Mouse (Mus musculus) MEL (cell line): ENCODE measurements around the gene Camkk2. TPM values are rescaled to one million over a fixed set of nuclear protein-coding genes. Genes with fewer than 3 reads are reported as not detected.

Source experiments
- DNase-seq: peaks from one replicate; pipeline ENCODE4 v3.0.0; 2011; ENCODE audit warnings: low read depth, low spot score
- H3K27ac ChIP-seq: 2 replicates; pipeline ENCODE4 v1.5.1; 2012; ENCODE audit warnings: low read depth, mild to moderate bottlenecking, control low read depth, low read length, moderate library complexity; ENCODE audit not compliant: control insufficient read depth
- H3K27me3 ChIP-seq, 2 experiments: fragments of 150-350 bp in 1 of 2; sonication (generic) in 1 of 2; 2 replicates each; pipeline ENCODE4 v1.6.1; 2012; ENCODE audit warnings: low read length in 2 of 2, mild to moderate bottlenecking in 2 of 2, improper control_type of control experiment in 1 of 2, moderate library complexity in 1 of 2; ENCODE audit not compliant: insufficient read depth in 2 of 2, control insufficient read depth in 1 of 2
- H3K36me3 ChIP-seq, 2 experiments: 2 replicates each; pipeline ENCODE4 v1.6.1; 2012 to 2014; ENCODE audit warnings: low read length in 2 of 2, improper control_type of control experiment in 1 of 2, inconsistent platforms in 1 of 2, mild to moderate bottlenecking in 1 of 2; ENCODE audit not compliant: insufficient read depth in 2 of 2, control insufficient read depth in 1 of 2
- H3K4me1 ChIP-seq, 2 experiments: fragments of 150-350 bp in 1 of 2; sonication (generic) in 1 of 2; 2 replicates each; pipeline ENCODE4 v1.6.1; 2012; ENCODE audit warnings: low read length in 2 of 2, improper control_type of control experiment in 1 of 2, mild to moderate bottlenecking in 1 of 2; ENCODE audit not compliant: insufficient read depth in 2 of 2, control insufficient read depth in 1 of 2
- H3K4me3 ChIP-seq, 2 experiments: fragments of 150-350 bp in 1 of 2; sonication (generic) in 1 of 2; 2 replicates each; pipeline ENCODE4 v1.5.1; 2012; ENCODE audit warnings: low read depth in 2 of 2, low read length in 2 of 2, mild to moderate bottlenecking in 2 of 2, moderate library complexity in 2 of 2, control low read depth in 1 of 2, improper control_type of control experiment in 1 of 2; ENCODE audit not compliant: control insufficient read depth in 1 of 2, insufficient read depth in 1 of 2
- H3K79me2 ChIP-seq: 2 replicates; pipeline ENCODE4 v1.6.1; 2012; ENCODE audit warnings: mild to moderate bottlenecking, low read length, moderate library complexity; ENCODE audit not compliant: control insufficient read depth, poor library complexity, insufficient read depth
- H3K9ac ChIP-seq: 2 replicates; pipeline ENCODE4 v1.6.1; 2012; ENCODE audit warnings: low read depth, mild to moderate bottlenecking, control low read depth, low read length, moderate library complexity; ENCODE audit not compliant: control insufficient read depth, poor library complexity, severe bottlenecking
- H3K9me3 ChIP-seq: fragments of 150-350 bp; sonication (generic); replicated peaks from 2 replicates; pipeline ENCODE4 v1.6.1; 2012; ENCODE audit warnings: mild to moderate bottlenecking, low read length, improper control_type of control experiment, moderate library complexity; ENCODE audit not compliant: insufficient read depth
- CHD2 ChIP-seq: IDR thresholded peaks from 2 replicates; pipeline ENCODE4 v1.6.1; 2011; ENCODE audit warnings: low read length, improper control_type of control experiment
- E2F4 ChIP-seq: IDR thresholded peaks from 2 replicates; pipeline ENCODE4 v1.6.1; 2011; ENCODE audit warnings: low read depth, low read length, improper control_type of control experiment, borderline replicate concordance
- ELF1 ChIP-seq: IDR thresholded peaks from 2 replicates; pipeline ENCODE4 v1.6.1; 2014; ENCODE audit warnings: low read depth, mild to moderate bottlenecking, inconsistent platforms, low read length, improper control_type of control experiment, moderate library complexity
- EP300 ChIP-seq, 2 experiments: IDR thresholded peaks; 2 replicates each; pipeline ENCODE4 v1.6.1; 2011; ENCODE audit warnings: improper control_type of control experiment in 2 of 2, low read length in 2 of 2, low read depth in 1 of 2, mild to moderate bottlenecking in 1 of 2
- ETS1 ChIP-seq: IDR thresholded peaks from 2 replicates; pipeline ENCODE4 v1.6.1; 2012; ENCODE audit warnings: low read depth, mild to moderate bottlenecking, inconsistent platforms, low read length, improper control_type of control experiment, moderate library complexity
- JUND ChIP-seq: IDR thresholded peaks from 2 replicates; pipeline ENCODE4 v1.6.1; 2011; ENCODE audit warnings: low read depth, mild to moderate bottlenecking, improper control_type of control experiment, low read length
- KAT2A ChIP-seq: conservative IDR thresholded peaks from 2 replicates; pipeline ENCODE4 v1.6.1; 2012; ENCODE audit warnings: low read depth, low read length, improper control_type of control experiment, inconsistent platforms
- MAX ChIP-seq: IDR thresholded peaks from 2 replicates; pipeline ENCODE4 v1.6.1; 2011; ENCODE audit warnings: low read length, improper control_type of control experiment
- MAZ ChIP-seq: IDR thresholded peaks from 2 replicates; pipeline ENCODE4 v1.6.1; 2012; ENCODE audit warnings: low read depth, mild to moderate bottlenecking, inconsistent platforms, low read length, improper control_type of control experiment
- MEF2A ChIP-seq: IDR thresholded peaks from 2 replicates; pipeline ENCODE4 v1.6.1; 2014; ENCODE audit warnings: low read depth, mild to moderate bottlenecking, inconsistent platforms, low read length, improper control_type of control experiment; ENCODE audit not compliant: poor library complexity, insufficient replicate concordance, severe bottlenecking; ENCODE audit errors: extremely low read depth
- NELFE ChIP-seq: IDR thresholded peaks from 2 replicates; pipeline ENCODE4 v1.6.1; 2011; ENCODE audit warnings: low read depth, low read length, improper control_type of control experiment
- POLR2AphosphoS2 ChIP-seq: IDR thresholded peaks from 2 replicates; pipeline ENCODE4 v1.6.1; 2011; ENCODE audit warnings: low read length, improper control_type of control experiment
- SIN3A ChIP-seq: IDR thresholded peaks from 2 replicates; pipeline ENCODE4 v1.6.1; 2012; ENCODE audit warnings: low read length, improper control_type of control experiment, inconsistent platforms
- SMC3 ChIP-seq: IDR thresholded peaks from 2 replicates; pipeline ENCODE4 v1.6.1; 2011; ENCODE audit warnings: low read depth, low read length, improper control_type of control experiment
- TAL1 ChIP-seq: IDR thresholded peaks from 2 replicates; pipeline ENCODE4 v1.6.1; 2012; ENCODE audit warnings: mild to moderate bottlenecking, inconsistent platforms, low read length, moderate library complexity, mixed read lengths
- TCF12 ChIP-seq: IDR thresholded peaks from 2 replicates; pipeline ENCODE4 v1.6.1; 2014; ENCODE audit warnings: low read depth, mild to moderate bottlenecking, inconsistent platforms, low read length, improper control_type of control experiment, moderate library complexity
- UBTF ChIP-seq: IDR thresholded peaks from 2 replicates; pipeline ENCODE4 v1.6.1; 2012; ENCODE audit warnings: low read depth, mild to moderate bottlenecking, inconsistent platforms, low read length, improper control_type of control experiment, moderate library complexity, borderline replicate concordance; ENCODE audit not compliant: insufficient read depth
- USF1 ChIP-seq: IDR thresholded peaks from 2 replicates; pipeline ENCODE4 v1.6.1; 2014; ENCODE audit warnings: low read depth, mild to moderate bottlenecking, inconsistent platforms, low read length, improper control_type of control experiment, moderate library complexity
- ZC3H11A ChIP-seq: IDR thresholded peaks from 2 replicates; pipeline ENCODE4 v1.6.1; 2012; ENCODE audit warnings: low read depth, mild to moderate bottlenecking, inconsistent platforms, low read length, improper control_type of control experiment
- ZKSCAN1 ChIP-seq: IDR thresholded peaks from 2 replicates; pipeline ENCODE4 v1.6.1; 2012; ENCODE audit warnings: low read depth, mild to moderate bottlenecking, inconsistent platforms, low read length, improper control_type of control experiment, moderate library complexity
- polyA plus RNA-seq, 2 experiments: library from polyadenylated mRNA; stranded (reverse) in 1 of 2; unstranded in 1 of 2; fragments of >175 nt in 1 of 2; fragments of >200 nt in 1 of 2; gene quantifications; 2 replicates each; pipeline versions ENCODE4 v1.2.1 to v1.2.4; 2012; ENCODE audit warnings: low replicate concordance in 2 of 2, low read depth in 1 of 2; ENCODE audit not compliant: insufficient read length in 2 of 2, insufficient read depth in 1 of 2, missing spikeins in 1 of 2
- total RNA-seq: library from RNA; depleted of rRNA; stranded (reverse); fragments of 300-350 nt; gene quantifications from 2 replicates; pipeline ENCODE4 v1.2.3, GENCODE M21; 2012

Camkk2 gene
- total and polyA plus RNA-seq, 3 experiments, result 23.7 to 24.8 TPM; not detected in 1

DNA sequence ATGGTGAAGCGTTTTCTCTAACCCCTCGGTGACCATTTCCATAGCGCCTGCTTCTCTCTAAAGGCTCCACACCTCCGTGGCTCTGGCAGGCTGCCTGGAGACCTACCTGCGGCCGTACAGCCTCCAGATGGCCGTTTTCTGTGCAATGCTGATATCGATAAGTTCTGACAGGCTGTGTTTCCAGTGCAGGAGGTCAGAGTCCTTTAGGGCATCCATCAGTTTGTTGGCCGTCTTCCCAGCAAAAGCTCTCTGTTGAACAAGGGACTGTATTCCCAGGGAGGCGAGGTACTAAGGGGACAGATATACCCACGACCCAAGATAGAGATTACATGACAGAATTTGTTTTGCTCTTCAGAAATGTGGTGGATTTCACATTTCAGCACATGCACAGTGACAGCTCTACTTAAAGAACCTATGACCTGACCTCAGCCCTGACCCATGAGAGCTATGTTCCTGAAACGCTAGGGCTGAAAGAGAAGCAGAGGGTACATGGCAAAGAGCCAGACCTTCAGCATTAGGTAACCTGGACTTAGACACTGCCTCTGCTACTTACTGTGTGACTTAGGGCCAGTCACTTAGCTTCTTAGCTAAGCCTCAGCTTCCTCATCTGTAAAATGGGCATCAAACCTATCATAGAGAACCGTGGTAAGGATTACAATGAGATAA lies 21.3 kb upstream of the Camkk2 start:
- Histone ChIP-seq H3K36me3 (peaks cover 18 to 26% of the 10 kb centered on the region in 2 experiments), H3K27ac (no peak overlapping the region), H3K4me1 (peaks cover 9 to 14% of the 10 kb centered on the region in 2 experiments), H3K9ac (no peak overlapping the region), H3K79me2 (no peaks in the 10 kb centered on the region), H3K9me3 (no peaks in the 10 kb centered on the region), H3K4me3 (no peak overlapping the region), H3K27me3 (no peaks in the 10 kb centered on the region)
- DNase-seq, result no peak
- no peak for TF ChIP-seq KAT2A

DNA sequence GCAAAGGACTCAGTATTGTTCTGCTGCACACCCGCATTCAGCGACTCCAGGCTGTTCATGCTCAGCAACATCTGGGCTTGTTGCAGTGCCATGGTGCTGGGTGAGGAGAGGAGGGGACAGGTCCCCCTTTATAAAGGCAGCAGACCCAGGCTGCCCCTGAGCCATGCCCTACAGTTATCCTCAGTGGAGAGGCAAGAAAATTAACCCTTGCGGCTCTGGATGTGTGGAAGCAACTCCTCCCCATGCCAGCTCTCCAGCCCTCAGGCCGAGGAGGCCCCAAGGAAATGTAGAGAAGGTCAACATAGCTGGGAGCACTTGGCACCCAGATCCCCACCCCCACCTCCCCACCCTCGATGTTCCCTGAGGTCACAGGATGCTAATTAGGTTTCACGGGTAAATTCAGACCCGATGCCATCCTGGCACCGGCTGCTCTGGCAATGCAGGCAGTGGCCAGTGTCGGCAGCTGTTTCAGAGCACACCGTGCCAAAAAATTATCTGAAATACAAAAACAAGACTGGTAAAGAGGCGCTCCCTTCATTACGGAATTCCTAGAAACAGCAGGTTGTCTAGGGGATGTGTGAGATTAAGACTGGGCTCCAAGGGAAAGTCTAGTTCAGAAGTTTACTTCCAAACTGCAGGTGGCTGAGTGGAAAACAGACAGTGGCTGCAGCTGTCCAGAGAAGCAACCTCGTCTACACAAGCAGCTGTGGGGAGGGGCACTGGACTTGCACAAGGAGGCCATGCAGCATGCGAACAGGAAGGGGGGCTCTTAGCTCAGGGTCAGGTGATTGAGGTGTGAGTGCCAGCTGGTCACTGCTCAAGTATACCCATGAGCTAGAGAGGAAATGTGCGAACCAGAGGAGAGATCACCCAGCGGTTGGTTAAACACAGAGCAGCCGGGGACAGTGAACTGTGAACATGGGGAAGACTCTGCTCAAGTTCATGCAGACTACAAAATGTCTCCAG lies 20.5 kb upstream of the Camkk2 start:
- Histone ChIP-seq H3K27me3 (no peaks in the 10 kb centered on the region), H3K27ac (no peak overlapping the region), H3K4me3 (no peak overlapping the region), H3K9me3 (no peaks in the 10 kb centered on the region), H3K36me3 (peaks cover 18 to 26% of the 10 kb centered on the region in 2 experiments), H3K4me1 (peaks cover 9 to 14% of the 10 kb centered on the region in 2 experiments), H3K9ac (no peak overlapping the region), H3K79me2 (no peaks in the 10 kb centered on the region)
- TF ChIP-seq TCF12 (no peak), E2F4 (no peak)
- no peak for DNase-seq

DNA sequence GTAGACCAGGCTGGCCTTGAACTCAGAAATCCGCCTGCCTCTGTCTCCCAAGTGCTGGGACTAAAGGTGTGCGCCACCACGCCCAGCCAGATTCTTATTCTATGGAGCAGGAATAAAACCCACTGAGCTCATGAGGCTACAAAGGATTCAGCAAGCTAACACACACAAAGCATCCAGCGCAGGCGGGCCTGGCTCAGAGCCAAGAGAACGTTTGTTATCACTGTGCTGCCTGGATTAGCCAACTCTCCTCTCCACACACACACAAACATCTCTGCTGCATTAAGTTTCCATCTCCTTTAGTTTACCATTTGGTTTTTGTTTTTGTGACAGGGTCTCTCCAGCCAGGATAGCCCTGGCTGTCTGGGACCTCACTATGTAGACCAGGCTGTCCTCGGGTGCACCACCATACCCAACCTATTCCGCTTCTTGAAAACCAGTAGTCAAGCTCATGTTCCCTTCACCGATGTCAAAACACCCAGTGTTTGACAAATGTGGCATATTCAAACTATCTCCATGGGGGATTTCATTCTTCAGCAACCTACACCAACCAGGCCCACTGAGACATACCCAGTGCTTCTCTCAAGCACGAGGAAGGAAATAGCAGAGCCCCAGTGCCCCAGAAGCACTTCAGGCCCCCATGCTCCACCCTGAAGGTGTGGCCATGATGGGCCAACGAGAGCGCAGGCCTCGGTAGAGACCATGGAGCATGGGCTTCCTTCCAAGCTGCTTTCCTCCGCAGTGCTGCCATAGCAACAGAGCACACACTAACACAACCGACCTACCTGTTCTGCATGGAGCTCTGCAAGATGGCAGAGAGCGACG lies 19.6 kb upstream of the Camkk2 start:
- Histone ChIP-seq H3K9me3 (no peaks in the 10 kb centered on the region), H3K27ac (peak overlapping the region; percentile 72), H3K9ac (peak overlapping the region; percentile 1; the same call in 1 of the 2 replicates), H3K27me3 (no peaks in the 10 kb centered on the region), H3K36me3 (peaks cover 18 to 21% of the 10 kb centered on the region in 2 experiments), H3K4me1 (peaks cover 9 to 14% of the 10 kb centered on the region in 2 experiments), H3K79me2 (no peaks in the 10 kb centered on the region), H3K4me3 (peak overlapping the region in 1 of 2 experiments; percentile 24; a peak in 2 of 4 replicates)
- DNase-seq, result peak; percentile 94
- TF ChIP-seq EP300 (IDR thresholded peaks at IDR 0.05; ENCODE audit: low read depth in 1 of 2, low read length in 2 of 2) (peak; percentile 42 to 62; a peak in 2 of 4 replicates), NELFE (peak; percentile 49; the same call in 1 of the 2 replicates), POLR2AphosphoS2 (no peak), MAX (peak; percentile 78), SMC3 (no peak), ELF1 (0 out of 2 replicates have a peak, but pooled peaks have one; percentile 43), CHD2 (no peak), MEF2A (no peak), MAZ (no peak), JUND (no peak), ZC3H11A (no peak), SIN3A (peak; percentile 61; the same call in 1 of the 2 replicates), USF1 (no peak), UBTF (no peak), ETS1 (no peak; the same call in 1 of the 2 replicates), TAL1 (peak; percentile 22; the same call in 1 of the 2 replicates), ZKSCAN1 (no peak)
